Mouse (Mus musculus) urinary bladder, postnatal 14 days (tissue): ENCODE measurements at regions not wholly inside any gene's neighbourhood (a gene's known extent, or its start where the extent isn't known, plus 50 kb on each side); places are given as distances from the start of the nearest gene placed in this dataset.

Experiments
- DNase-seq: peaks from one replicate; pipeline ENCODE4 v3.0.0; 2021; ENCODE audit warnings: low spot score

DNA sequence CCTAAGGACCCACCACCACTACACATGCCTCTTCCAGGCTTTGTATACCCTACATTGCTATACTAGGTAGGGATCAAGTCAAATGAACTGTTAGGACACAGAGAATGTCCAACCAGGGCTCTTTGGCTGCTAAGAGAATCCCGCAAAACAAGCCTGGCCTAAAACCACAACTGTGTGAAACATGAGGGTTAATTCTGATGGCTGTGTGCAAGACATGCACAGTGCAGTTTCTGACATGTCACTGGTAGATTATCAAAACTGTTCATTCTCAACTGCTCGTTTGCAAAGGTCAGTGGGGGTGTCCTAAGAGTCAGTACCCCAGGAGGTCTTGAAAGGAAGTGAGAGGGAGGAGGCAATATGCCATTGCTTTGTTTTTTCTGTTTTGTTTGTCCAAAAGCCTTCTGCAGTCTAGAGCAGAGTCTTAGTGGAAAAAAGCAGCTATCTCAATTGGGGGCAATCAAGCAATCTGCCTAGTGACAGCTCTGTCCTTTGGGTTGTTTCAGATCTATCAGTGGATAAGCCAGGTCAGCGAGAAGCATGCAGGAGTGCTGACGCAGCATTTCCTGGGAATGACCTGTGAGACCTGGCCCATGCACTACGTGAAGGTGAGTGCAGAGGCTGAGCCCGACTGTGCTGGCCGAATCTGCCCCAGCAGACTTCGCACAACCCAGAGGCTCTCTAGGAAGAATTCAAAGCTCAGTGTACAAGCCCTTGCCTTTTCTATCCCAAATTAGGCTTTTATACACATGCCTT, 151.3 kb upstream of the 4933402D24Rik start:
- no peak for DNase-seq

DNA sequence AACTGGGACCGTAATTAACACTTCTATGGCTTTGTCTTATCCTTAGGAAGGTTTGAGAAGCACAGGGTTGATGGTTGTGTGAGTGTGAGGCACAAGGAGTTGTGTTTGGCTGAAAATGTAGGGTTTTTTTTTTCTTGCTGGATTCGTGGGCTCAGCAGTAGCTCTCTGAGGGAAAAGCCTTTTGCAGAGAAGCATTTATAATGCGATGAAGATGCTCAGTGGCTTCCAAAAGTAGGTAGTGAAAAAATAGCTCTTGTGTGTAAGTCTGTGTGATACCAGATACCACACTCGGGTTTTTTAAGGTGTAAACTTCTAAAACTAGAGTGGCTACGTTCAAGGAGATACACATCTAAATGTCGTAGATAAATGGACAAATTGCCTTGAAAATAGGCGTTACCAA, 149.1 kb upstream of the 4933402D24Rik start:
- no peak for DNase-seq

DNA sequence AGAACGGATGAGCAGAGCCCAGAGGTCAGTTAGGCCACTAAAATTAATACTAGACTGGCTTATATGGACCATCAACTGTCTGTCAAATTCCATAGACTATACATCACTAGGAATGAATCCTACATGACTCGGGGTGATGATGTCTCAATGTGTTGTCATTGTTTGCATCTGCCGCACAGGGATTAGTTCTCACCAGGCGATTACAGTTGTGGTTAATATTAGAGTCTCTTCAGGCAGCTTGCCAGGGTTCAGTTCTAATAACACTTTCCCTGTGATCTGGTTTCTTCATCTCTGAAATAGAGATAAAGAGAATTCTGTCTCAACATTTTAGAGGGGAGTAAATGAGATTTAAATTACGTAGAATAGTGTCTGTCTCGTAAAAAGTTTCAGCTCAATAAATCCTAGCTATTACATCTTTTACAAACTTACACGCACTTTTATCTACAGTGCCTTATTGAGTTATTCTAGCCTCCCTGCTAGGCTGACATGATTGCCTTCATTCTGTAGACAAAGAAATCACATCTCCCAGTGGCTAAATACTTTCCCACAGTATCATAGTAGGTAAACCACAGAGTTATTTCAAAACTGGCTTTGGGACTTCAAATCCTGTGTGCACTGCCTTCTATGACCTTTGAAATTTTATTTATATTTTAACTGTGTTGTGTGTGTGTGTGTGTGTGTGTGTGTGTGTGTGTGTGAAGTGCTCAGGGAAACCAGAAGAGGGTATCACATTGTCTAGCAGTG, 148.0 kb upstream of the 4933402D24Rik start:
- DNase-seq = no peak

DNA sequence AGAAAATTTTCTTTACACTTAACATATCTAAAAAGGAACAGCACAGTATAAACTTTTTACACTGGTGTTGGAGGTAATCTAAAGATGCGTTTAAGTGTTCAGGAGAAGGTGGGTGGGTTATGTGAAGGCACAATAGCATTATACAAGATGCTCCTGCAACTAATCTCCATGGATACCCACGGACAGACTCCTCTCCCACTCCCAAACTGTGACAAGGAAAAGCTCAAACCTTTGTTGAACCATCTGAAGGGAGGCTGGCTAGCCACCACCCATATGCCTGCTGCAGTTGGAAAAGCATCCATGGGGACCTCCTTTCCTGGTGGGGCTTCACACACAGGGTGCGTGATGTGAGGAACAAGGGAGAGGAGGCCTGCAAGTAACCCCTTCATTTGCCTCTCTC, 141.7 kb upstream of the 4933402D24Rik start:
- no peak for DNase-seq

DNA sequence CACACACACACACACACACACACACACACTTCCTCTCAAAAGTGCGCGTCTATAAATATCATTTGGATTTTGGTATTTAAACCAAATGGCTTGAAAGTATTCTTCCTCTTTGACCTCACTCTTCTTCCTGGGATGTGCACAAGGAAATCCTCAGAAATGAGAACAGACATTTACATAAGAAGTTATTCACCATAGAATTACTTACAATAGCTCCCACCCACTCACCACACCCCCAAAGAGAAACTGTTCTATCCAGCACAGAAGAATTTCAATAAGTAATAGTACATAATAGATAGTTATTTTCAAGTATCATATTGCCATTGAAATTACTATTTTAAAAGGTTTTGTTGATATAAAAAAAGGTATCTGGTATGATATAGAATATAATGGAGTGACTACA, 140.1 kb upstream of the 4933402D24Rik start:
- no peak for DNase-seq

DNA sequence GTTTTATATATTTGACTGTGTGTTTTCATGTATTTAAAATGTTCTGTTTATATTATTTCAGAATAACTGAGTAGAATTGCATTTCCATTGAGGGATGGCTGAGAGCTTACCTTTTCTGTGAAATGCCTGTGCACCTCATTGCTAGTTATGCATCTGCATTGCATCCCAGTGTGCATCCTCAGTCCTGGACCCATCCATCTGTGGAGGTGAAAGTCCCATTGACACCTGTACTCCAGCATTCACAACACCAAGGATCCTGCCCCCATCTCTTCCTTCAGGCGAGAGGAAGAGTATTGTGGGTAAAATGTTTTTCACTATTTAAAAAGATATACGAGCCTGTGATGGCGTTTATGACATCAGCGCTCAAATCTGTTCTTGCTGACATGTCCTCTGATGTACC, 134.6 kb upstream of the 4933402D24Rik start:
- DNase-seq = no peak

DNA sequence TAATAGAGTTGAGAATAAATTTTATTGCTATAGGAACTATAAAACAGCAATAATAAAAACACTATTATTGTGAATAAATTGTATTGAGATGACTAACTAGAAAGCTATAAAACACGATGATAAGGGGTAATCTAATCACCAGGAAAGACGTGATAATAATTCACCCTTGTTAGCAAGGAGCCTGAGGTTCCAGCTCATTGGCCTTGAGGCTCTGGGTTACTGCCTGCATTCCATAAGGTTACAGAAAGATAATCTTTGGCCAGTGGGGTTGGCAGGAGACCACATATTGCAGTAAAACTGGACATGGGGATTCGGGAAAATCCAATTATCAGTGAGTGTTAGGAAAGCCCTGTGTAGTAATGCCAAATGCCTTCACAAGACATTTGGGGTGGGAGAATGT, 134.1 kb upstream of the 4933402D24Rik start:
- peak; percentile 59 for DNase-seq

DNA sequence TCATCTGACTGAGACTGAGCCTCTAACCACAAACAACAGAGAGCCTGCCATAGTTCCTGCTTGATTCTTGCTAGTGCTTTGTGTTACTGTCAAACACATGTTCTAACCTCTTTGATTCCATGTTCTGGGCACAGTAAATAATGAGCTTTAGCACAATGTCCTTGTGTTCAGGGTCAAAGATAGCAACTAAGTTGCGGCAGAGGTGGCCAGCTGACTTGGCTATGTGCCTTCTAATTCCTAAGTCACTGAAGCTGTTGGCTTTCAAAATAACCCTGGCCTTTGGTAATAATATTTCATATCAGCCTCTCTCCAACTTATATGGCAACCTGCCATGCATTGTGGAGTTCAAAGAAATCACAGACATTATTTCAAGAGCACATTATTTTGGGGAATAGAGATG, 133.3 kb upstream of the 4933402D24Rik start:
- DNase-seq = peak; percentile 21

DNA sequence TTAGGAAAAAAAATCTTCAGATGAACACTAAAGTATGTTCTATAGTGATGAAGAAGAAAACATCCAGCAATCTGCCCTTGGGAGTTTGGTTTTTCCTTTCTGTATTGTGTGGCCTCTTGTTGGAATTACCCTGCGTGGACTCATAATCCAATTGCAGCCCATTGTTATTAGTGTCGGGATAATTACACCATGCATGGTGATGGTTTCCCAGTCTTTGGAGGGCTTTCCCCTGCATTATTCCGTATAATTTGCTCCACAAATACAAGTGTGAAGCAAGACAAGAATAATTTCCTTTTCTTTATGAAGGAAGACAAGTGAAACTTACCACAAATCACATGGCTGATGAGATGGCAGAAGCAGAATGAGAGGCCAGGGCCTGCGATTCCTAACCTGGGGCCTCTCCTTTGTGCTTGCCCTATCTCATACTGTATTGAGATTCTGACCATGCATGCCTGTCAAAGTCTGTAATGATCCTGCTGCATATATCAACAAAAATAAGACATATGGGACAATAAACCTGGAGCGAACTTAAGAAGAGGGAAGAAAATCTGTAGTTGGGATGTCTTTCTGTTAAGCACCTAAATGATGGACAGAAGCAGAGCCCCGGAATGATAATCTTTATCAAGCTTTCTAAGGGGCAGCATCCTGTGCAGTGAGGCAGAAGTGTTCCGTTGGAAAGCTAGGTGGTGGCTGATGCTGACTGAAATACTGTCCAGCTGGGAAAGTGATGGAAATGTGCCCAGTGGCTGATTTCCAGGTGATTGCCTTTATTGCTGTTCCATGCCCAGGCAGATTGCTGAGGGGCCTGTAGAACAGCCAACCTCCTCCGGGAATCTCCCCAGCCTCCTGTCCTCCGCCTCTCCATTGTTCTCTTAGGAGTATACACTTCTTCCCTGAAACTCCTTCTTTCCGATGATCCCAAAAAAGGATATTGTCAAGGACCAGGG, 130.8 kb upstream of the 4933402D24Rik start:
- DNase-seq = peak; percentile 25

DNA sequence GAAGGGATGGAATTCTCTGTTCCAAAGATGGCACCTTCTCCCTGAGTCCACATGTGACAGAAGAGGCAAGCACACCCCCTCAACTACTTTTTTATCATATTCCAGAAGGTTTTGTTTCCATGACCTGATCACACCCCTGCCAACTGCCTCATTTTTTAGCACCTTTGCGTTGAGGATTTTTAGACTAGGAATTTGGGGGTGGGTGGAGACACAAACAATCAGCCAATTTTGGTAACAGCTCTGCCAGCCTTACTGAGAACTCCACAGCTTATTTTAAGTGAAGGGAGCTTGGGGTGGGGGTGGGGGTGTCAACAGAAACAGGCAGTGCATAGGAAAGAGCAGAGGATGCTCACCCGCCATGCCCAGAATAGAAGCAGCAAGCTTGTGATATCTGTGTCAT, 129.7 kb upstream of the 4933402D24Rik start:
- no peak for DNase-seq

DNA sequence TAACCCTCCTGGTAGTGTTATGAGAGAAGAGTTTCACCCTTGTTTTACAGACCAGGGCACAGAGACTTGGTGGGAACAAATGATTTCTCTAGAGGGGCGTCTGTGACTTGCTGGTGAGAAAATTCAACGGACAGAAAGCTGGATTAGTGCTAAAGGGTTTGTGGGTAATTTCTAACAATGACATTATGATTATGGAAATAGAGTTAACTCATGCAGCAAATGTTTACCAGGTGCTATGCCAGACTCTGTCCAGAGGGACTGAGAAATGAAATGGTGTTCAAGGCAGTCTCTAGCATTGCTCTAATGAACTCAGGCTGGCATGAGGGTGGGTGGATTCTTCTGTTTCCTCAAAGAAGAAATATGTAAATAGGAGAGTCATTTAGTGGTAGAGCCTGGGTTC, 128.5 kb upstream of the 4933402D24Rik start:
- DNase-seq = no peak

DNA sequence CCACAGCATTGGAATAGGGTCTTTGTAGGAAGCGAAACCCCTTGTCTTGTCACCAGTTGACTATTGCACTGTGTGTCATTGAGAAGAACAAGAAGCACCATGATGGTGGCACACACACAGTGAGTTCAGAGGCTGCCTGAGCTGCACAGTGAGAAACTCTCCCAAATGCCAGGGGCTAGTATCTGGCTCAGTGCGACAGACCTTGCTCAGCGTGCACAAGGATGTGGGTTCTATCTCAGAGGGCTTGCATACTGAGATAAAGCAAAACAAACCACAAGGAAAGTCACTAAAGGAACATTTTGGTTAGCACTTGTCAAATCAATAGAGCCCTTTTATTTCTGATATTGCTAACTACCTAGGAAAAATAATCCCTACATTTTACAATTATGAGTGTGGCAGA, 110.5 kb upstream of the 4933402D24Rik start:
- no peak for DNase-seq

DNA sequence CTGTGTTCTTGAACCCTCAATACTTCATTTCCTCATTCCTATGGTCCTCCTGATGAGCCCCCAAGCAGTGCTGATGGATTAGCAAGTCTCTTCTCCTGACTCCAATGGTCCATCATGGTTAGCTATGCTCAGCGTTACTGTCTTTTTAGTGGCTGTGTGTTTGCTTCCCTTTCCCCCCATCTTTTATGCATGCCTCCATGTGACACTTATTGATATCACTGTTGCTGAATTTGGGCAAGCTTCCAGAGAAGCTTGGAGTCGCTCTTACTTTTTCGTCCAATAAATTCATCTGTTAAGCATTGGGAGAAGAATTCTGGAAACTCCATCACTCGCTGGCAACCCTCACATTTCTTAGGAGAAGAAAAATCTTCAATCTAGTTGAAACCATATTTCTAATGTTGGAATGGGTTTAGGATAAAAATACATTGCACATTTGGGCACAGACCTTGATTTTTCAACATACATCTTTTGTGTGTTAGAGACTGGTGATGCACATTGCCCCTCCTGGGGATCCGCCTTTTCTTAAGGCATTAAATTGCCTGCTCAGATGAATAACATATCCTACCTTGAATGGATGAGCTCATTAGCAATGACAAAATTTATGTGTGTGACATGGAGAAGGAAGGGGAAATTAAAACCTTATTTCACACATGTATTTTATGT, 107.7 kb upstream of the 4933402D24Rik start:
- DNase-seq = no peak

DNA sequence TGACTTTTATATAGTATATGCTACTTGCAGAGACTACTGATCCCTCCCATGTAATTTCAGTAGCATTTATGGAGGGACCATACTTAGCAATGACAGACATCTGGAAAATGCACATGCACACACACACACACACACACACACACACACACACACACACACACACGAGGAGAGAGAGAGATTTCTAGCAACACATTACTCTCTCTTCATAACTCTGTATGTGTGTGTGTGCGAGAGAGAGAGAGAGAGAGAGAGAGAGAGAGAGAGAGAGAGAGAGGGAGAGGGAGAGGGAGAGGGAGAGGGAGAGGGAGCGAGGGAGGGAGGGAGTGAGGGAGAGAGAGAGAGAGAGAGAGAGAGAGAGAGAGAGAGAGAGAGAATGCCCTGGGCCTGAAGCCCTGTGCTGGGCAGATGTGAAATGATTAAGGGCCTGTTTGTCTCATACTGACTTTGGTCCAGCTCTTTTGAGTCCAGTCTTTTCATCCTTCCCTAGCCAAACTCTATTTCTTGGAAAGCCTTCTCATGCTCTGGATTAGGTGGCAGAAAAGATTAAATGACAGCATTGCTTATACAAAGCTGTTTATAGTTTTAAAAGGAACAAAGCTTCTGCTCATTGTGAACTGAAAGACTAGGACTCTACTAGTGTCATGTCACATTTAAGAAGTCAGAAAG, 106.4 kb upstream of the 4933402D24Rik start:
- DNase-seq = no peak

DNA sequence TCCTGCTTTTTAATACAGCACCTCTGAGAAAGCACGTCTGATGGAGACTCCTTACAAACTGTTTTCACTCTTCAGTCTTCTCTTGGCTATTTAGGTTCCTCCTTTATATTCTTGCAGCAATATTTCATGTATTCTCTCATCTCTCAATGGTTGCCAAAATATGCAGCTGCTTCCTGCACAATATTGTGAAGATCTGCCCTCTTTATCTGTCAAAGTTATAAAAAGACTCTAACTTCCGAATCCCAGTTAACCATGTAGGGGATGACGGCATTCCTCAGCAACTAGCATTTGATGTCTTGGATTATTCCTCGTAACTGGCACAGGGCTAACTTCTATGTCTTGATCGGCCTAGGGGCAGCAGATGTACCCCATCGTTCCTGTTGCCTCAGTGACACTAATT, 102.8 kb upstream of the 4933402D24Rik start:
- no peak for DNase-seq

DNA sequence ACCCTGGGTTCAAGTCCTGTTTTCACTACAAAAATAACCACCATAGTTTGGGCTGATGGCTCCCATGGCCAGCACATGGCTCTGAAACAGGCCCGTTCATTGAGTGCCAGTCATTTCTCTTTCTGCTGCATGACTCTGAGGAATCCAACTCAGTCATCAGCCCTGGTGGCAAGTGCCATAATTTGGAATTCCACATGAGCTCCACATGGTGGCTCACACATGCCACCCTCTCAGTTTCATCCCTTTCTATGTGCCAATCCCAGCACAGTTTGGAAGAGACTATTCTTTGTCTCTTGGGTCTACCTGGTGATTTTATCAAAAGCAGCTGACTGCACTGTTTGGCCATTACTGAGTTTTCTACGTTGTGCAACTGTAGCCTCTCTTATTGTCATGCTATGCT, 100.3 kb upstream of the 4933402D24Rik start:
- no peak for DNase-seq

DNA sequence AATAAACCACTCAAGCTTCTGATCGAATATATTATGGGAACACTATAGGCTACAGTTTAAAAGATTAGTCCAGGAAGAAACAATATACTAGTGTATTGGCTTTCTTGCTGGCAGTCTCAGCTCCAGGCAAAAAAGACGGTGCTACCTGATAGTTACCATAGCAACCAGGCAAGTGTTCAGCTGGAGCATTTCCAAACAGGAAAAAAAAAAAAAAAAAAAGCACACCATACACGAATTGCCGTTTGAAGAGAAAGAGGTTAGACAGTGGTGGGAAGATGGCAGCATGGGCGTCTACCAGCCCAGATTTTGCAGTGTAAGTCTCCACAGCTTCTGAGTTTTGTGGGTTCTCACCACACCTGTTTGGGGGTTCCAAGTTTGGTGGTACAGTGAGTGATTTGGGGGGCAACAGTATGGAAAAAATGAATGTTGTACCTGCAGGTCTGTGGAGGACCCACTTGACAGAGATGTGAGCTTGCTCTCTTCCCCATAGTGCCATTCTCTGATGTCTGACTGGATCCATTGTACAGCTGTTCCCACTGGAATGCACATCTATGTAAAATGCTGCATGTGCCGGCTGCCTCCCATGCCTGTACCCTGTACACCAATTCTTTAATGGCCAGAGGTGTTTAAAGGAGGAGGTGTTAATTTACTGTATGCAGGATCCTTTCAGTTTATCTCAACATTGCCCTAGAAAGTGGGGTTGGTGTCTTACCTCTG, 89.0 kb upstream of the 4933402D24Rik start:
- no peak for DNase-seq

DNA sequence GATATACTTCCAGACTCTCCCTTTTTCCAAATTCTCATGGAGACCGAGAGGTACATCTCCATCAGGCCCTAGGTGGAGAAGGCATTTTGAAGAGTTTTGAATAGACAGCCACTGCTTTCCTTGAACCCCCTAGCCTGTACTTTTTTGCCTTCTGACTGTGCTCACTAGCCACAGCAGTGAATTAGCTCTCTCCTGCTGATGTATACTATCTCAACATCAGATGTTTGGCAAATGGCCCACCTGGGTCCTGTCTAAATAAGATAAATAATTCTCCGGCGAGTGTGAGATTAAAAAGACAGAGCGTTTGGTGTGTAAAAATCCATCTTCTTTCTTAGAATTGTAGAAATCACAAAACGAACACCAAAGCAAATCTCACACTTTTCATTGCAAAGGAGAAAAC, 88.4 kb upstream of the 4933402D24Rik start:
- no peak for DNase-seq

DNA sequence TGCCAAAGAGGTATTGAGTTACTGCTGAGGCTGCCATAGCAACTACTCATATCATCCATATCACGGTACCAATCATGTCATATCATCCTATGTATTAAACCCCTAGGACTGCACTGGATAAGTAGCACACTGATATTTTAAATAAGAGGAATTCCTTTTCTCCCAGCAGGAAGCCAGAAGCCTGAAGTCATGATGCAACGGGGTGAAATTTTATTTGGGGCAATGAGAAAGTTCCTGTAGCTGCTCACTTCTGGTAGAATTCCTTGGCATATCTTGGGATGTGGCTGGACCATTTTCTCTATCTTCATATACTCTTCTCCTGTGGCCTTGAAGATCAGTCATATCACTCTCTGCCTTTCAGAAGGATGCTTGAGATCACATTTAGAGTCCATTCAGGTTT, 87.3 kb upstream of the 4933402D24Rik start:
- no peak for DNase-seq

DNA sequence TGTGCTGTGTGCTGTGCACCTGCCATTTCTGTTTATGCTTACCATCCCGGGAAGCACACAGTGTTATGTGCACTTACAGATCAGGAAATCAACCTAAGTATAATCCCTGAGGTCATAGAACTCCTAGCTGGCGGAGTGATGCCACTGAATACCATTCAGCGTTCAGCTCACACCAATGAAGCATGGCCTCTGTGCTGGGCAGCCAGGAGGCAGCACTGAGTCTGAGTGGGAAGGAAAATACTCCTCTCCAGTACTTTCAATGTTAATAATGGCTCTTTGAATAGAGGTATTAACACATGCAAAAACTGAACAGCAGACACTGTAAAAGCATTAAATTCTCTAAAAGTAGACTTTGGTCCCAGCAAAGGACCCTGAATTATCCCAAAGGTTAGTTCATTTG, 85.7 kb upstream of the 4933402D24Rik start:
- DNase-seq = no peak
